In genomic region chr5:123268477-123269474, GRCm38 (mm10) we compare ENCODE assay signal across 19 mouse cellular contexts. TPM values are rescaled to one million over a fixed set of nuclear protein-coding genes. Genes with fewer than 3 reads are reported as not detected.
DNase-seq lines count a peak whose midpoint lies in the region; ATAC-seq and TF ChIP-seq lines count a peak whose summit lies in the region.
"Had no signal": no experiment of that assay in that cellular context is flagged by ENCODE, and none has a peak within 500 bp of the region (broad histone marks: within the 10 kb centered on the region; RNA-seq: fewer than 3 reads in every experiment).

No protein-coding gene starts in this region.

- DNase-seq in heart, adult 11 months: peak; percentile 81
- DNase-seq in heart, embryonic 10.5 days (ENCODE audit: low spot score): no peak
- DNase-seq in neural tube, embryonic 10.5 days (ENCODE audit: extremely low spot score, low spot score): no peak
- no peak for DNase-seq in thymus, postnatal 4 days
- DNase-seq in kidney, postnatal 14 days: no peak
- no peak for DNase-seq in hindbrain, postnatal 0 days (ENCODE audit: low spot score)
- DNase-seq: cerebellum, adult 11 months; cerebellum, postnatal 36 days; heart, postnatal 4 days; kidney, postnatal 10 days; layer of hippocampus, postnatal 36 days; left cerebral cortex, postnatal 4 days; lung, adult 2 months; right cerebral cortex, postnatal 4 days had no signal

- no peak overlapping the region for H3K4me3 ChIP-seq in heart, embryonic 10.5 days
- no peak overlapping the region for H3K4me3 ChIP-seq in neural tube, embryonic 13.5 days
- H3K4me3 ChIP-seq in embryonic facial prominence, embryonic 15.5 days (replicated peaks): no peak overlapping the region
- no peak overlapping the region for H3K4me3 ChIP-seq in hindbrain, postnatal 0 days (ENCODE audit: low read length)
- H3K4me3 ChIP-seq: megakaryocyte, embryonic 14.5 days had no signal

- no peaks in the 10 kb centered on the region for H3K27me3 ChIP-seq in heart, embryonic 10.5 days (ENCODE audit: insufficient read depth, poor library complexity, severe bottlenecking)
- no peaks in the 10 kb centered on the region for H3K27me3 ChIP-seq in neural tube, embryonic 13.5 days
- no peaks in the 10 kb centered on the region for H3K27me3 ChIP-seq in embryonic facial prominence, embryonic 15.5 days
- H3K27me3 ChIP-seq in hindbrain, postnatal 0 days (ENCODE audit: insufficient read depth, low read length): no peaks in the 10 kb centered on the region

- ATAC-seq in neural tube, embryonic 13.5 days (ENCODE audit: low read depth): no peak
- ATAC-seq in embryonic facial prominence, embryonic 15.5 days (ENCODE audit: insufficient number of reproducible peaks, low FRiP score, low TSS enrichment, low read depth): peak; percentile 63
- ATAC-seq in hindbrain, postnatal 0 days: no peak

- H3K27ac ChIP-seq in heart, embryonic 10.5 days: no peak overlapping the region
- H3K27ac ChIP-seq in neural tube, embryonic 13.5 days (replicated peaks): 0 out of 2 replicates have a peak overlapping the region, but pooled peaks have one; percentile 18
- H3K27ac ChIP-seq in embryonic facial prominence, embryonic 15.5 days (replicated peaks): peak overlapping the region; percentile 82
- H3K27ac ChIP-seq in hindbrain, postnatal 0 days: no peak overlapping the region

- no peaks in the 10 kb centered on the region for H3K9me3 ChIP-seq in heart, embryonic 10.5 days
- no peaks in the 10 kb centered on the region for H3K9me3 ChIP-seq in neural tube, embryonic 13.5 days
- H3K9me3 ChIP-seq in embryonic facial prominence, embryonic 15.5 days (replicated peaks): no peaks in the 10 kb centered on the region
- no peaks in the 10 kb centered on the region for H3K9me3 ChIP-seq in hindbrain, postnatal 0 days (ENCODE audit: low read length)
- H3K9me3 ChIP-seq: G1E had no signal

- no peak overlapping the region for H3K9ac ChIP-seq in neural tube, embryonic 13.5 days
- no peak overlapping the region for H3K9ac ChIP-seq in embryonic facial prominence, embryonic 15.5 days
- H3K9ac ChIP-seq in hindbrain, postnatal 0 days (replicated peaks; ENCODE audit: low read length): no peak overlapping the region

- no peak overlapping the region for H3K4me2 ChIP-seq in neural tube, embryonic 13.5 days
- peak overlapping the region; percentile 40 for H3K4me2 ChIP-seq in embryonic facial prominence, embryonic 15.5 days (replicated peaks)
- no peak overlapping the region for H3K4me2 ChIP-seq in hindbrain, postnatal 0 days (ENCODE audit: low read depth, low read length)
- H3K4me2 ChIP-seq: heart, embryonic 11.5 days had no signal

- no peak for TF ChIP-seq CTCF in hindbrain, postnatal 0 days (IDR thresholded peaks at IDR 0.05; ENCODE audit: low read depth)

- H3K36me3 ChIP-seq in heart, embryonic 10.5 days: no peaks in the 10 kb centered on the region
- no peaks in the 10 kb centered on the region for H3K36me3 ChIP-seq in neural tube, embryonic 13.5 days
- no peaks in the 10 kb centered on the region for H3K36me3 ChIP-seq in embryonic facial prominence, embryonic 15.5 days
- no peaks in the 10 kb centered on the region for H3K36me3 ChIP-seq in hindbrain, postnatal 0 days (ENCODE audit: insufficient read depth, low read length)
- H3K36me3 ChIP-seq: G1E had no signal

- no peaks in the 10 kb centered on the region for H3K4me1 ChIP-seq in heart, embryonic 10.5 days
- no peaks in the 10 kb centered on the region for H3K4me1 ChIP-seq in neural tube, embryonic 13.5 days (replicated peaks)
- H3K4me1 ChIP-seq in embryonic facial prominence, embryonic 15.5 days: 0 out of 2 replicates have a peak, but pooled peaks cover 4% of the 10 kb centered on the region
- H3K4me1 ChIP-seq in hindbrain, postnatal 0 days (ENCODE audit: insufficient read depth, low read length): no peaks in the 10 kb centered on the region

- WGBS in heart, embryonic 10.5 days: 78% methylated on average over 28 of the region's 28 CpGs
- WGBS in neural tube, embryonic 13.5 days: 76% methylated on average over 28 of the region's 28 CpGs
- 37% methylated on average over 28 of the region's 28 CpGs for WGBS in embryonic facial prominence, embryonic 15.5 days
- 74% methylated on average over 28 of the region's 28 CpGs for WGBS in hindbrain, postnatal 0 days

RNA-seq across cellular contexts. Expression of gene Wdr66, which starts 16.9 kb away (rescaled TPM):
- 0.53 and 0.79 TPM in 2 replicates for polyA plus RNA-seq in heart, embryonic 10.5 days (2016; fragmentation: Nextera tagmentation; extraction: Ambion mirVana)
- polyA plus RNA-seq in neural tube, embryonic 13.5 days (2015; fragmentation: Nextera tagmentation; extraction: Ambion mirVana): 1.8 and 2.4 TPM in 2 replicates
- polyA plus RNA-seq in embryonic facial prominence, embryonic 15.5 days (2015; fragmentation: Nextera tagmentation; extraction: Ambion mirVana): 3.4 and 4.7 TPM in 2 replicates
- 2.4 and 2.8 TPM in 2 replicates for total RNA-seq in hindbrain, postnatal 0 days (2014; rRNA removed)
- 0.69 and 1.4 TPM in 2 replicates for polyA plus RNA-seq in hindbrain, postnatal 0 days (2015; fragmentation: Nextera tagmentation; extraction: Ambion mirVana)
- polyA plus RNA-seq: G1E had no signal

Comparison
In these comparisons a context has a peak if more than half of its experiments do, and no peak if none do; other contexts are left out.
1. H3K27ac ChIP-seq: peak in neural tube, embryonic 13.5 days (single experiment) and embryonic facial prominence, embryonic 15.5 days (single experiment); none in heart, embryonic 10.5 days (single experiment) and hindbrain, postnatal 0 days (single experiment).